Mouse (Mus musculus) regulatory T cell (primary cell): ENCODE data around the gene Olfr373.

ENCODE experiments used
- in situ Hi-C: fragments of 300-600 bp; cut with MboI, MseI; formaldehyde crosslinking; loops from one replicate; pipeline ENCODE4 v1.15.1; 2025; ENCODE audit warnings: high pct_unique_total_duplicates

The Olfr373 gene

GRCm38 (mm10) chr8:72132891-72133290 is 49.9 kb downstream of the Olfr373 start:
- in situ Hi-C loops: loop anchor here (25.0 kb wide), 1 partner anchor 646 kb away; the partner anchor contains the start of genes Ano8 and Gtpbp3

GRCm38 (mm10) chr8:72133507-72133906 is 50.5 kb downstream of the Olfr373 start:
- in situ Hi-C loops: loop anchor here (25.0 kb wide), 1 partner anchor 646 kb away; the partner anchor contains the start of genes Ano8 and Gtpbp3

GRCm38 (mm10) chr8:72134756-72135445 is 51.9 kb downstream of the Olfr373 start, which contains the start of gene Tpm4:
Gene Tpm4, plus strand, starts transcription at chr8:72134975.
- in situ Hi-C loops: loop anchor here (25.0 kb wide), 1 partner anchor 648 kb away; the partner anchor contains the start of genes Ano8 and Gtpbp3

GRCm38 (mm10) chr8:72135446-72136301 is 52.7 kb downstream of the Olfr373 start:
- in situ Hi-C loops: loop anchor here (25.0 kb wide), 1 partner anchor 648 kb away; the partner anchor contains the start of genes Ano8 and Gtpbp3

- in situ Hi-C loops: loop anchor here (25.0 kb wide), 1 partner anchor 649 kb away; the partner anchor contains the start of genes Ano8 and Gtpbp3
These were observed 53.5 kb downstream of the Olfr373 start for GRCm38 (mm10) chr8:72136302-72136978.

- in situ Hi-C loops: loop anchor here (25.0 kb wide), 1 partner anchor 650 kb away; the partner anchor contains the start of genes Ano8 and Gtpbp3
These were observed 54.5 kb downstream of the Olfr373 start for GRCm38 (mm10) chr8:72137431-72137830.

GRCm38 (mm10) chr8:72138456-72138855 is 55.5 kb downstream of the Olfr373 start:
- in situ Hi-C loops: loop anchor here (25.0 kb wide), 1 partner anchor 651 kb away; the partner anchor contains the start of genes Ano8 and Gtpbp3

- in situ Hi-C loops: loop anchor here (25.0 kb wide), 1 partner anchor 656 kb away; the partner anchor contains the start of genes Ano8 and Gtpbp3
These were observed 60.4 kb downstream of the Olfr373 start for GRCm38 (mm10) chr8:72143256-72143824.

GRCm38 (mm10) chr8:72144345-72144975 is 61.5 kb downstream of the Olfr373 start:
- in situ Hi-C loops: loop anchor here (25.0 kb wide), 1 partner anchor 657 kb away; the partner anchor contains the start of genes Ano8 and Gtpbp3

GRCm38 (mm10) chr8:72145511-72145910 is 62.5 kb downstream of the Olfr373 start:
- in situ Hi-C loops: loop anchor here (25.0 kb wide), 1 partner anchor 658 kb away; the partner anchor contains the start of genes Ano8 and Gtpbp3

- in situ Hi-C loops: loop anchor here (25.0 kb wide), 1 partner anchor 659 kb away; the partner anchor contains the start of genes Ano8 and Gtpbp3
These were observed 63.1 kb downstream of the Olfr373 start for GRCm38 (mm10) chr8:72146056-72146455.

- in situ Hi-C loops: loop anchor here (25.0 kb wide), 1 partner anchor 659 kb away; the partner anchor contains the start of genes Ano8 and Gtpbp3
These were observed 63.6 kb downstream of the Olfr373 start for GRCm38 (mm10) chr8:72146556-72146955.

- in situ Hi-C loops: loop anchor here (25.0 kb wide), 1 partner anchor 660 kb away; the partner anchor contains the start of genes Ano8 and Gtpbp3
These were observed 64.3 kb downstream of the Olfr373 start for GRCm38 (mm10) chr8:72147266-72147665.

GRCm38 (mm10) chr8:72149056-72149455 is 66.1 kb downstream of the Olfr373 start:
- in situ Hi-C loops: loop anchor here (25.0 kb wide), 1 partner anchor 662 kb away; the partner anchor contains the start of genes Ano8 and Gtpbp3

- in situ Hi-C loops: no loop called here
These were observed 68.6 kb downstream of the Olfr373 start for GRCm38 (mm10) chr8:72151418-72152078.
